Mouse (Mus musculus): ENCODE results near the gene Tmem56. TPM values are rescaled to one million over a fixed set of nuclear protein-coding genes. Genes with fewer than 3 reads are reported as not detected.

Tmem56 gene
- polyA plus RNA-seq, 1 experiment from 2014 or later = 0.98 TPM

- H3K4me2 ChIP-seq (replicated peaks; ENCODE audit: low read depth, low read length) = no peak overlapping the region
- no peak overlapping the region for H3K4me3 ChIP-seq (ENCODE audit: low read depth, low read length)
- H3K4me1 ChIP-seq (ENCODE audit: control insufficient read depth, insufficient read depth, low read length) = no peaks in the 10 kb centered on the region
- H3K27ac ChIP-seq (ENCODE audit: low read length) = no peak overlapping the region
- H3K36me3 ChIP-seq (ENCODE audit: control insufficient read depth, insufficient read depth, low read length) = no peaks in the 10 kb centered on the region
- no peak for ATAC-seq (ENCODE audit: insufficient number of reproducible peaks, insufficient read depth, low FRiP score, low read depth)
- no peaks in the 10 kb centered on the region for H3K9me3 ChIP-seq (ENCODE audit: control insufficient read depth, low read depth, low read length)
- no peaks in the 10 kb centered on the region for H3K27me3 ChIP-seq (ENCODE audit: control insufficient read depth, insufficient read depth, low read length)
- 93% methylated on average over 3 of the region's 3 CpGs for WGBS
- no peak overlapping the region for H3K9ac ChIP-seq (replicated peaks; ENCODE audit: low read depth, low read length)
Observed at GRCm38 (mm10) chr3:121185197-121185596, 97.7 kb downstream of the Tmem56 start.

GRCm38 (mm10) chr3:121176011-121176410 lies 106.9 kb downstream of the Tmem56 start:
- 88% methylated on average over 1 of the region's 1 CpGs for WGBS
- Histone ChIP-seq H3K27me3 (ENCODE audit: control insufficient read depth, insufficient read depth, low read length) (no peaks in the 10 kb centered on the region), H3K9ac (replicated peaks; ENCODE audit: low read depth, low read length) (no peak overlapping the region), H3K9me3 (ENCODE audit: control insufficient read depth, low read depth, low read length) (no peaks in the 10 kb centered on the region), H3K36me3 (ENCODE audit: control insufficient read depth, insufficient read depth, low read length) (no peaks in the 10 kb centered on the region), H3K27ac (ENCODE audit: low read length) (no peak overlapping the region), H3K4me2 (replicated peaks; ENCODE audit: low read depth, low read length) (no peak overlapping the region), H3K4me3 (ENCODE audit: low read depth, low read length) (no peak overlapping the region), H3K4me1 (ENCODE audit: control insufficient read depth, insufficient read depth, low read length) (no peaks in the 10 kb centered on the region)
- no peak for ATAC-seq (ENCODE audit: insufficient number of reproducible peaks, insufficient read depth, low FRiP score, low read depth)

- Histone ChIP-seq H3K27me3 (ENCODE audit: control insufficient read depth, insufficient read depth, low read length) (no peaks in the 10 kb centered on the region), H3K4me3 (ENCODE audit: low read depth, low read length) (no peak overlapping the region), H3K4me1 (ENCODE audit: control insufficient read depth, insufficient read depth, low read length) (no peaks in the 10 kb centered on the region), H3K36me3 (ENCODE audit: control insufficient read depth, insufficient read depth, low read length) (no peaks in the 10 kb centered on the region), H3K4me2 (replicated peaks; ENCODE audit: low read depth, low read length) (no peak overlapping the region), H3K9ac (replicated peaks; ENCODE audit: low read depth, low read length) (no peak overlapping the region), H3K9me3 (ENCODE audit: control insufficient read depth, low read depth, low read length) (no peaks in the 10 kb centered on the region), H3K27ac (ENCODE audit: low read length) (no peak overlapping the region)
- no peak for ATAC-seq (ENCODE audit: insufficient number of reproducible peaks, insufficient read depth, low FRiP score, low read depth)
- WGBS = 67% methylated on average over 9 of the region's 9 CpGs
Observed at GRCm38 (mm10) chr3:121174248-121174945, 108.5 kb downstream of the Tmem56 start.

- no peak overlapping the region for H3K9ac ChIP-seq (replicated peaks; ENCODE audit: low read depth, low read length)
- H3K36me3 ChIP-seq (ENCODE audit: control insufficient read depth, insufficient read depth, low read length) = no peaks in the 10 kb centered on the region
- H3K9me3 ChIP-seq (ENCODE audit: control insufficient read depth, low read depth, low read length) = no peaks in the 10 kb centered on the region
- H3K27me3 ChIP-seq (ENCODE audit: control insufficient read depth, insufficient read depth, low read length) = no peaks in the 10 kb centered on the region
- no peak overlapping the region for H3K27ac ChIP-seq (ENCODE audit: low read length)
- 0 out of 2 replicates have a peak, but pooled peaks cover 3% of the 10 kb centered on the region for H3K4me1 ChIP-seq (ENCODE audit: control insufficient read depth, insufficient read depth, low read length)
- no peak for ATAC-seq (ENCODE audit: insufficient number of reproducible peaks, insufficient read depth, low FRiP score, low read depth)
- no peak overlapping the region for H3K4me2 ChIP-seq (replicated peaks; ENCODE audit: low read depth, low read length)
- 66% methylated on average over 2 of the region's 2 CpGs for WGBS
- H3K4me3 ChIP-seq (ENCODE audit: low read depth, low read length) = no peak overlapping the region
Observed at GRCm38 (mm10) chr3:121172718-121173117, 110.2 kb downstream of the Tmem56 start.

GRCm38 (mm10) chr3:121171872-121172265 lies 111.0 kb downstream of the Tmem56 start:
- no peak for ATAC-seq (ENCODE audit: insufficient number of reproducible peaks, insufficient read depth, low FRiP score, low read depth)
- Histone ChIP-seq H3K4me2 (replicated peaks; ENCODE audit: low read depth, low read length) (peak overlapping the region; percentile 69), H3K9ac (replicated peaks; ENCODE audit: low read depth, low read length) (no peak overlapping the region), H3K27me3 (ENCODE audit: control insufficient read depth, insufficient read depth, low read length) (no peaks in the 10 kb centered on the region), H3K36me3 (ENCODE audit: control insufficient read depth, insufficient read depth, low read length) (no peaks in the 10 kb centered on the region), H3K27ac (ENCODE audit: low read length) (no peak overlapping the region), H3K9me3 (ENCODE audit: control insufficient read depth, low read depth, low read length) (no peaks in the 10 kb centered on the region), H3K4me3 (ENCODE audit: low read depth, low read length) (peak overlapping the region; percentile 61), H3K4me1 (ENCODE audit: control insufficient read depth, insufficient read depth, low read length) (0 out of 2 replicates have a peak, but pooled peaks cover 3% of the 10 kb centered on the region)
- 51% methylated on average over 6 of the region's 6 CpGs for WGBS

- no peaks in the 10 kb centered on the region for H3K9me3 ChIP-seq (ENCODE audit: control insufficient read depth, low read depth, low read length)
- H3K36me3 ChIP-seq (ENCODE audit: control insufficient read depth, insufficient read depth, low read length) = no peaks in the 10 kb centered on the region
- H3K4me2 ChIP-seq (replicated peaks; ENCODE audit: low read depth, low read length) = peak within 1 kb of the TSS; percentile 69
- peak; percentile 94 for ATAC-seq (ENCODE audit: insufficient number of reproducible peaks, insufficient read depth, low FRiP score, low read depth)
- H3K4me3 ChIP-seq (ENCODE audit: low read depth, low read length) = peak within 1 kb of the TSS; percentile 61
- no peaks in the 10 kb centered on the region for H3K27me3 ChIP-seq (ENCODE audit: control insufficient read depth, insufficient read depth, low read length)
- H3K27ac ChIP-seq (ENCODE audit: low read length) = peak within 1 kb of the TSS; percentile 56; the same call in 1 of the 2 replicates
- H3K4me1 ChIP-seq (ENCODE audit: control insufficient read depth, insufficient read depth, low read length) = 0 out of 2 replicates have a peak, but pooled peaks cover 3% of the 10 kb centered on the region
- peak within 1 kb of the TSS; percentile 61 for H3K9ac ChIP-seq (replicated peaks; ENCODE audit: low read depth, low read length)
- WGBS = 1% methylated on average over 40 of the region's 40 CpGs
Observed at GRCm38 (mm10) chr3:121171243-121171871, 111.5 kb downstream of the Tmem56 start, which contains the start of gene Rwdd3. Gene Rwdd3 (minus strand): TSS chr3:121171695.

- Histone ChIP-seq H3K9ac (replicated peaks; ENCODE audit: low read depth, low read length) (no peak overlapping the region), H3K4me3 (ENCODE audit: low read depth, low read length) (peak overlapping the region; percentile 61; the same call in 1 of the 2 replicates), H3K4me1 (ENCODE audit: control insufficient read depth, insufficient read depth, low read length) (0 out of 2 replicates have a peak, but pooled peaks cover 3% of the 10 kb centered on the region), H3K36me3 (ENCODE audit: control insufficient read depth, insufficient read depth, low read length) (no peaks in the 10 kb centered on the region), H3K4me2 (replicated peaks; ENCODE audit: low read depth, low read length) (peak overlapping the region; percentile 69), H3K27me3 (ENCODE audit: control insufficient read depth, insufficient read depth, low read length) (no peaks in the 10 kb centered on the region), H3K9me3 (ENCODE audit: control insufficient read depth, low read depth, low read length) (no peaks in the 10 kb centered on the region), H3K27ac (ENCODE audit: low read length) (no peak overlapping the region)
- ATAC-seq (ENCODE audit: insufficient number of reproducible peaks, insufficient read depth, low FRiP score, low read depth) = no peak
- WGBS = 47% methylated on average over 7 of the region's 7 CpGs
Observed at GRCm38 (mm10) chr3:121170631-121171030, 112.3 kb downstream of the Tmem56 start.

GRCm38 (mm10) chr3:121169092-121169942 lies 113.6 kb downstream of the Tmem56 start:
- Histone ChIP-seq H3K27ac (ENCODE audit: low read length) (no peak overlapping the region), H3K9me3 (ENCODE audit: control insufficient read depth, low read depth, low read length) (no peaks in the 10 kb centered on the region), H3K4me1 (ENCODE audit: control insufficient read depth, insufficient read depth, low read length) (0 out of 2 replicates have a peak, but pooled peaks cover 3% of the 10 kb centered on the region), H3K27me3 (ENCODE audit: control insufficient read depth, insufficient read depth, low read length) (no peaks in the 10 kb centered on the region), H3K36me3 (ENCODE audit: control insufficient read depth, insufficient read depth, low read length) (no peaks in the 10 kb centered on the region), H3K9ac (replicated peaks; ENCODE audit: low read depth, low read length) (no peak overlapping the region), H3K4me3 (ENCODE audit: low read depth, low read length) (no peak overlapping the region), H3K4me2 (replicated peaks; ENCODE audit: low read depth, low read length) (no peak overlapping the region)
- ATAC-seq (ENCODE audit: insufficient number of reproducible peaks, insufficient read depth, low FRiP score, low read depth) = no peak
- 71% methylated on average over 15 of the region's 15 CpGs for WGBS
